Mouse (Mus musculus) heart, postnatal 0 days (tissue): ENCODE results near the gene Fscn3.

Experiments
- CTCF ChIP-seq: IDR thresholded peaks from 2 replicates; pipeline ENCODE4 v1.5.1; 2016; ENCODE audit warnings: antibody characterized with exemption, control low read depth, low read depth
- EP300 ChIP-seq: IDR thresholded peaks from 2 replicates; pipeline ENCODE4 v1.6.1; 2016; ENCODE audit warnings: antibody characterized with exemption, low read depth

DNA sequence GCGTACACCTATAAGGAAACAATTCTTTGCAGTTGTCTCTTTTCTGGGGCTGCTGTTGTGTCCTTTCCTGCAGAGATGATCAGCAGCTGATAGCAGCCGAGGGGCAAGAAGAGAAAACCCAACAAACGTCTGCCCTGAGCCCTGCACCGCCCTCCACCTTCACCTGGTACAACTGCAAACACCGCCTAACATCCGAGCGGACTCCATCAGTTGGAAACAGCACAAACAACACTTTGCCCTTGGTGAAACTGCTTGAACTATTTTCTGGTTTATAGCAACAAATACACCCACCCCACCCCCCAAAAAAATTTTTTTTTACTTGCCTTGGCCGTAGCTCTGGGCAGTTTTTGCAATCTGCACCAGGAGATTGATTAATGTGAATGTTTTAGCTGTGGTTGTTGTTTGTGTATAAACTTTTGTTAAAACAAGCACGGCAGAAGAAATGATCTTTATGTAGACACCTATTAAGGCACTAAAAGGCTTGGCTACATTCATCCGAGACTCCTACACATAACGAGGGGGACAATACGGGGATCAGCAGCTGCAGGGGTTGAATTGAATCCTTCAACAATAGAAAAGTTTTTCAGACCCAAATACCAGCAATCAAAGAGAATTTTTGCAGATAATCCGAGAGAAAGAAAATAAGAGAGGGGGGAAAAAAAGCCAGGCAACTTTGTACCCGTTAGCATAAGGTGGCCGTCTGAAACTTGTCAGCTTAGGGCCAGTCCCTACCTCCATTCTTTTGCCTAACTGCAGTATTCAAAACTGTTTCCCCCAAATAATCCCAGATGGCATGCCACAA lies 31.3 kb upstream of the Fscn3 start:
- no peak for TF ChIP-seq CTCF
- no peak for TF ChIP-seq EP300
